Mouse (Mus musculus) liver, embryonic 14.5 days (tissue): Measurements from ENCODE around the gene Hnrnpf. TPM values are rescaled to one million over a fixed set of nuclear protein-coding genes. Genes with fewer than 3 reads are reported as not detected.

ENCODE experiments used
- ATAC-seq: fragments of 200-750 bp; cut with Nextera tagmentation; 2 replicates; pipeline ENCODE4 v1.8.0; 2017; ENCODE audit warnings: moderate number of reproducible peaks, mild to moderate bottlenecking, moderate library complexity; ENCODE audit not compliant: insufficient read depth
- DNase-seq, 3 experiments: peaks; one replicate each; pipeline ENCODE4 v3.0.0-alpha.2; 2012 to 2013; ENCODE audit warnings: low read depth in 3 of 3, low spot score in 3 of 3
- H3K27ac ChIP-seq: fragments of 300-500 bp; sonication (generic); 2 replicates; pipeline ENCODE4 v1.5.1; 2014; ENCODE audit warnings: moderate library complexity, mild to moderate bottlenecking, control low read depth, inconsistent platforms
- H3K27me3 ChIP-seq: fragments of 300-500 bp; sonication (generic); 2 replicates; pipeline ENCODE4 v1.6.1; 2014; ENCODE audit warnings: mild to moderate bottlenecking, low read length, moderate library complexity; ENCODE audit not compliant: control insufficient read depth, insufficient read depth
- H3K36me3 ChIP-seq: fragments of 300-500 bp; sonication (generic); replicated peaks from 2 replicates; pipeline ENCODE4 v1.6.1; 2014; ENCODE audit warnings: low read depth; ENCODE audit not compliant: control insufficient read depth, insufficient read depth
- H3K4me1 ChIP-seq, 2 experiments: fragments of 200-500 bp in 1 of 2; fragments of 300-500 bp in 1 of 2; sonication (generic) in 1 of 2; replicated peaks; 2 replicates each; pipeline ENCODE4 v1.6.1; 2012 to 2014; ENCODE audit warnings: antibody characterized with exemption in 1 of 2, inconsistent platforms in 1 of 2, low read length in 1 of 2; ENCODE audit not compliant: control insufficient read depth in 2 of 2, insufficient read depth in 2 of 2
- H3K4me2 ChIP-seq: fragments of 300-500 bp; sonication (generic); 2 replicates; pipeline ENCODE4 v1.6.1; 2014; ENCODE audit warnings: low read depth, mild to moderate bottlenecking, control low read depth, moderate library complexity
- H3K4me3 ChIP-seq, 2 experiments: fragments of 200-500 bp in 1 of 2; fragments of 300-500 bp in 1 of 2; sonication (generic) in 1 of 2; 2 replicates each; pipeline ENCODE4 v1.5.1; 2012 to 2014; ENCODE audit warnings: low read depth in 2 of 2, low read length in 2 of 2, mild to moderate bottlenecking in 2 of 2, control low read depth in 1 of 2, inconsistent platforms in 1 of 2, moderate library complexity in 1 of 2; ENCODE audit not compliant: insufficient read depth in 1 of 2
- H3K9ac ChIP-seq: fragments of 300-500 bp; sonication (generic); replicated peaks from 2 replicates; pipeline ENCODE4 v1.6.1; 2014; ENCODE audit warnings: mild to moderate bottlenecking, control low read depth, moderate library complexity
- H3K9me3 ChIP-seq: fragments of 300-500 bp; sonication (generic); 2 replicates; pipeline ENCODE4 v1.6.1; 2016; ENCODE audit warnings: low read length, mixed read lengths; ENCODE audit not compliant: control insufficient read depth
- CTCF ChIP-seq: IDR thresholded peaks from 2 replicates; pipeline ENCODE4 v1.5.1; 2016; ENCODE audit warnings: antibody characterized with exemption, low read depth, control low read depth
- EP300 ChIP-seq: IDR thresholded peaks from 2 replicates; pipeline ENCODE4 v1.6.1; 2016; ENCODE audit warnings: antibody characterized with exemption, low read depth
- WGBS: fragments of 180-500 bp; shearing (Covaris S2); extraction: QIAGEN DNeasy Blood & Tissue Kit; methylation state at CpG from one replicate; pipeline ENCODE4 v1.1.7; 2014; ENCODE audit not compliant: insufficient replicate concordance; 5-methylcytosine and 5-hydroxymethylcytosine counted together
- polyA plus RNA-seq, 2 experiments: library from polyadenylated mRNA; depleted of rRNA in 1 of 2; stranded (reverse) in 1 of 2; unstranded in 1 of 2; fragments of >200 nt; fragmentation: Nextera tagmentation in 1 of 2; extraction: Ambion mirVana in 1 of 2; gene quantifications; 2 replicates each; pipeline versions ENCODE4 v1.2.1 to v1.2.3; 2012 to 2014

Gene Hnrnpf
- polyA plus RNA-seq, 2 experiments, result 368 to 457 TPM

GRCm38 (mm10) chr6:117928746-117929145 is 28.6 kb downstream of the Hnrnpf start:
- ATAC-seq (no peak), DNase-seq (no peak)
- TF ChIP-seq CTCF (no peak), EP300 (no peak)
- Histone ChIP-seq H3K4me3 (no peak overlapping the region), H3K27ac (no peak overlapping the region), H3K36me3 (peaks cover 40% of the 10 kb centered on the region), H3K27me3 (no peaks in the 10 kb centered on the region), H3K4me2 (no peak overlapping the region), H3K9me3 (no peaks in the 10 kb centered on the region), H3K4me1 (no peaks in the 10 kb centered on the region), H3K9ac (no peak overlapping the region)
- 77% methylated on average over 5 of the region's 5 CpGs for WGBS

GRCm38 (mm10) chr6:117929945-117930655 is 30.0 kb downstream of the Hnrnpf start:
- TF ChIP-seq EP300 (no peak), CTCF (no peak)
- no peak for ATAC-seq
- Histone ChIP-seq H3K27ac (no peak overlapping the region), H3K4me1 (no peaks in the 10 kb centered on the region), H3K4me2 (no peak overlapping the region), H3K36me3 (peaks cover 40% of the 10 kb centered on the region), H3K9ac (no peak overlapping the region), H3K27me3 (no peaks in the 10 kb centered on the region), H3K4me3 (no peak overlapping the region), H3K9me3 (no peaks in the 10 kb centered on the region)
- DNase-seq, result no peak
- WGBS, result 63% methylated on average over 3 of the region's 3 CpGs

DNA sequence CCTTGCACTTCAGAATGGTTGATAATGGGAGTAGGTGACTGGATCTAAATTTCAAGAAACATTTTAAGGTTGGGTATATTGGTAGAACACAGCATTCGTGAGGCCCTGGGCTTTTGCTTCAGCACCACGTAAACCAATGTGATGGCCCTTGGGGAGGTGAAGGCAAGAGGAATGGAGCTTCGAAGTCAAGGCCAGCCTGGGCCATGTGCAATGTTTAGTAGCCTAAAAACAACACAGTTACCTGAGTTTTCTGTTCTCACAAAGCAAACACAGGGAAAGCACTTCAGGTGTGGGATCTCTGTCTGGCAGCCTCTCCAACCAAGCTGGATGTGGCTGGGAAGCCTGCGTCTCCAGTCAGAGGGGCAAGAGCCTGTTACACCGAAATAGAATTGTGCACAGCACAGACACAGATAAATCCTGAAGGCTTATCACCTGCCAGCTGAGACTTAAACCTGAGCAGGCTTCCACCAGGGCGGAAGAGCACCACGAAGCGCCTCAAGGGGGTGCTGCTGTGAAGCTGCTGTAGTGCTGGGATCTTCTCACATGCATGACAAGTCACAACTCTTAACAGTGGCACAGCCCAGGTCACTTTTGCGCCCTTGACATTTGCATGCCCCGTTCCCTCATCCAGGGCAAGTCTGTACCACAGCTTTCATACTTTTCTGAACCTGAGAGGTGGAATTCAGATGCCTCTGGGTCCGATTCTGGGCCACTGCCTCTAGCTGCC is 32.4 kb downstream of the Hnrnpf start:
- Histone ChIP-seq H3K4me3 (no peak overlapping the region), H3K27me3 (no peaks in the 10 kb centered on the region), H3K9me3 (no peaks in the 10 kb centered on the region), H3K36me3 (peaks cover 22% of the 10 kb centered on the region), H3K9ac (no peak overlapping the region), H3K4me2 (no peak overlapping the region), H3K27ac (no peak overlapping the region), H3K4me1 (no peaks in the 10 kb centered on the region; a peak in 1 of 4 replicates)
- 37% methylated on average over 11 of the region's 11 CpGs for WGBS
- DNase-seq, result no peak
- ATAC-seq, result peak; percentile 48; the same call in 1 of the 2 replicates
- TF ChIP-seq EP300 (no peak), CTCF (peak; percentile 82)

DNA sequence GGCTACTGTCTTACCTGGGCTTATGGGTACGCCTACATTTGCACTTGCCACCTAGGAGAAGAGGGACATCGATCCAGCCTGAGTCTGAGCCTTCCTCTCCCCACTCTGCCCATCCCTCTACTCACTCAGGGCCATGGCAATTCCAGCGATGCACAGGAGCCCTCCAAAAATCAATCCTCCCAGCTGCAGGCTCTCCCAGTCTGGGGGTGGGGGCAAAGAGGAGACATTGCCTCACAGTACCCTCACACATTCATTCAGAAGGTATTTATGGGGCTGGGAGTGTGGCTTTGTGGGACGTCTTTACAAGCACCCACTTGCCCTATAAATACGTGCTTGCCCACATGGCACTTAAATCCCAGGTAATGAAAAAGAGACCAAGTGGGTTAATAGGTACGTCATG is 34.2 kb downstream of the Hnrnpf start:
- 77% methylated on average over 6 of the region's 6 CpGs for WGBS
- no peak for TF ChIP-seq EP300
- no peak for TF ChIP-seq CTCF
- Histone ChIP-seq H3K36me3 (peaks cover 5% of the 10 kb centered on the region; the same call in 1 of the 2 replicates), H3K27ac (no peak overlapping the region), H3K9me3 (no peaks in the 10 kb centered on the region), H3K4me2 (no peak overlapping the region), H3K9ac (no peak overlapping the region), H3K4me3 (no peak overlapping the region), H3K4me1 (no peaks in the 10 kb centered on the region; a peak in 1 of 4 replicates), H3K27me3 (no peaks in the 10 kb centered on the region)
- no peak for ATAC-seq
- no peak for DNase-seq
